Mouse (Mus musculus) stomach, embryonic 16.5 days (tissue): ENCODE data around the gene Ptprs. TPM values are rescaled to one million over a fixed set of nuclear protein-coding genes. Genes with fewer than 3 reads are reported as not detected.

Experiments
- ATAC-seq: fragments of 200-750 bp; cut with Nextera tagmentation; 2 replicates; pipeline ENCODE4 v1.8.0; 2017; ENCODE audit warnings: moderate number of reproducible peaks, moderate TSS enrichment; ENCODE audit not compliant: insufficient read depth, low FRiP score
- H3K27ac ChIP-seq: fragments of 300-500 bp; sonication (generic); 2 replicates; pipeline ENCODE4 v1.5.1; 2014; ENCODE audit warnings: low read length
- H3K27me3 ChIP-seq: fragments of 300-500 bp; sonication (generic); 2 replicates; pipeline ENCODE4 v1.6.1; 2014; ENCODE audit warnings: low read length, control low read depth, mixed read lengths; ENCODE audit not compliant: control insufficient read depth, insufficient read depth
- H3K36me3 ChIP-seq: fragments of 300-500 bp; sonication (generic); 2 replicates; pipeline ENCODE4 v1.6.1; 2014; ENCODE audit warnings: low read length; ENCODE audit not compliant: control insufficient read depth, insufficient read depth
- H3K4me1 ChIP-seq: fragments of 300-500 bp; sonication (generic); 2 replicates; pipeline ENCODE4 v1.6.1; 2014; ENCODE audit warnings: low read length, control low read depth, mixed read lengths; ENCODE audit not compliant: control insufficient read depth, insufficient read depth
- H3K4me2 ChIP-seq: fragments of 300-500 bp; sonication (generic); 2 replicates; pipeline ENCODE4 v1.6.1; 2014; ENCODE audit warnings: low read depth, low read length, mixed read lengths
- H3K4me3 ChIP-seq: fragments of 300-500 bp; sonication (generic); replicated peaks from 2 replicates; pipeline ENCODE4 v1.5.1; 2014; ENCODE audit warnings: mild to moderate bottlenecking, low read length
- H3K9ac ChIP-seq: fragments of 300-500 bp; sonication (generic); 2 replicates; pipeline ENCODE4 v1.6.1; 2014; ENCODE audit warnings: low read length
- H3K9me3 ChIP-seq: fragments of 300-500 bp; sonication (generic); replicated peaks from 2 replicates; pipeline ENCODE4 v1.6.1; 2016; ENCODE audit warnings: low read length, control low read depth; ENCODE audit not compliant: control insufficient read depth
- WGBS: fragments of 180-500 bp; shearing (Covaris S2); extraction: QIAGEN DNeasy Blood & Tissue Kit; methylation state at CpG from one replicate; pipeline ENCODE4 v1.1.7; 2014; 5-methylcytosine and 5-hydroxymethylcytosine counted together
- polyA plus RNA-seq: library from polyadenylated mRNA; unstranded; fragments of >200 nt; fragmentation: Nextera tagmentation; extraction: Ambion mirVana; gene quantifications from 2 replicates; pipeline ENCODE4 v1.2.1, GENCODE M21; 2015

Ptprs gene
- polyA plus RNA-seq, 1 experiment from 2014 or later, result 61.9 TPM

DNA sequence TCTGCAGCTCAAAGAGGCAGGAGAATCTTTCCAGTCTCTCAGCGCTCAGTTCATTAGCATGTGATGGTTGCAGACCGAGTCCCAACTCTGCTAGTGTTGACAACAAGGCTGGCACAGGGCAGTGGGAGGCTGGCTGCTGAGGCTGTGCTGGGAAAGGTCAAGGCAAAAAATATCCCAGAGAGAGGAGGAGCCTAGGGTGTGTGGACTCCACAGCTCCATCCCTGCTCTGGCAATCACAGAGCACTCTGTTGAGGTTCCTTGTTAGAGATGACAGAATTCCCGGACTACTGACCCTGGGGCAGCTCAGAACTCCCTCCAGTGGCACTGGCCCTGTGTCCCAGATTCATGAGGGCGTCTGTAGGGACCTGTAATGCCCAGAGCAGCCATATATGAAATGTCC lies 23.0 kb downstream of the Ptprs start:
- ATAC-seq, result no peak
- Histone ChIP-seq H3K9me3 (no peaks in the 10 kb centered on the region), H3K27ac (no peak overlapping the region), H3K27me3 (no peaks in the 10 kb centered on the region), H3K36me3 (peaks cover 16% of the 10 kb centered on the region; the same call in 1 of the 2 replicates), H3K9ac (no peak overlapping the region), H3K4me3 (no peak overlapping the region), H3K4me2 (no peak overlapping the region), H3K4me1 (no peaks in the 10 kb centered on the region)
- 80% methylated on average over 4 of the region's 4 CpGs for WGBS

DNA sequence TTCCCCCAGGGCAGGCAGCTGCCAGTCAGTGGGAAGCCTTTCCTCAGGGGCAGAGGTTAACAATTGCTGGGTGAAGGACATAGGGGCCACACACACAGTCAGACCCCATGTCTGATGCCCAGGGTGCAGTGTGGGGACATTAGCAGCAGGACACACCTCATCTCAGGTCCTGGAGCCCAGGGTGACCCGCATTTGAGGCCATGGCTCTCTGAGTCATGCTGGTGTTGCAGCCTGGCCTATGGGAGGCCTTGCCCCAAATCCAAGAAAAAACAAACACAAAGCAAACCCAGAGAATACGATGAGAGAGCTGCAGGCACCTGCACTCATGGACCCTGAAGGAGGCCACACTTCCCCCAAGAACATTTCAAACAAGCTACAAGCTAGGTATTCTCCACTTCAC lies 28.6 kb downstream of the Ptprs start:
- no peak overlapping the region for H3K4me3 ChIP-seq
- 70% methylated on average over 2 of the region's 2 CpGs for WGBS
- ATAC-seq, result no peak
- no peak overlapping the region for H3K4me2 ChIP-seq
- H3K9me3 ChIP-seq, result no peaks in the 10 kb centered on the region
- H3K27me3 ChIP-seq, result no peaks in the 10 kb centered on the region
- H3K27ac ChIP-seq, result no peak overlapping the region
- peaks cover 23% of the 10 kb centered on the region for H3K36me3 ChIP-seq
- H3K4me1 ChIP-seq, result no peaks in the 10 kb centered on the region
- H3K9ac ChIP-seq, result no peak overlapping the region

GRCm38 (mm10) chr17:56445397-56445796 lies 30.9 kb downstream of the Ptprs start:
- H3K4me3 ChIP-seq, result no peak overlapping the region
- no peaks in the 10 kb centered on the region for H3K27me3 ChIP-seq
- peaks cover 16% of the 10 kb centered on the region for H3K36me3 ChIP-seq
- H3K27ac ChIP-seq, result no peak overlapping the region
- H3K4me1 ChIP-seq, result no peaks in the 10 kb centered on the region
- no peaks in the 10 kb centered on the region for H3K9me3 ChIP-seq
- WGBS, result 73% methylated on average over 14 of the region's 14 CpGs
- no peak overlapping the region for H3K9ac ChIP-seq
- no peak for ATAC-seq
- H3K4me2 ChIP-seq, result no peak overlapping the region

- H3K4me3 ChIP-seq, result no peak overlapping the region
- H3K9ac ChIP-seq, result no peak overlapping the region
- no peak overlapping the region for H3K4me2 ChIP-seq
- H3K4me1 ChIP-seq, result no peaks in the 10 kb centered on the region
- H3K36me3 ChIP-seq, result peaks cover 11% of the 10 kb centered on the region
- H3K9me3 ChIP-seq, result no peaks in the 10 kb centered on the region
- no peak for ATAC-seq
- no peak overlapping the region for H3K27ac ChIP-seq
- no peaks in the 10 kb centered on the region for H3K27me3 ChIP-seq
- WGBS, result 82% methylated on average over 3 of the region's 3 CpGs
Observed at GRCm38 (mm10) chr17:56444771-56445170, 31.5 kb downstream of the Ptprs start.

- H3K27ac ChIP-seq, result no peak overlapping the region
- 75% methylated on average over 5 of the region's 5 CpGs for WGBS
- no peak for ATAC-seq
- no peaks in the 10 kb centered on the region for H3K9me3 ChIP-seq
- H3K36me3 ChIP-seq, result peaks cover 11% of the 10 kb centered on the region
- no peak overlapping the region for H3K4me3 ChIP-seq
- no peak overlapping the region for H3K4me2 ChIP-seq
- H3K27me3 ChIP-seq, result no peaks in the 10 kb centered on the region
- no peak overlapping the region for H3K9ac ChIP-seq
- H3K4me1 ChIP-seq, result no peaks in the 10 kb centered on the region
Observed at GRCm38 (mm10) chr17:56443341-56443795, 32.9 kb downstream of the Ptprs start.

DNA sequence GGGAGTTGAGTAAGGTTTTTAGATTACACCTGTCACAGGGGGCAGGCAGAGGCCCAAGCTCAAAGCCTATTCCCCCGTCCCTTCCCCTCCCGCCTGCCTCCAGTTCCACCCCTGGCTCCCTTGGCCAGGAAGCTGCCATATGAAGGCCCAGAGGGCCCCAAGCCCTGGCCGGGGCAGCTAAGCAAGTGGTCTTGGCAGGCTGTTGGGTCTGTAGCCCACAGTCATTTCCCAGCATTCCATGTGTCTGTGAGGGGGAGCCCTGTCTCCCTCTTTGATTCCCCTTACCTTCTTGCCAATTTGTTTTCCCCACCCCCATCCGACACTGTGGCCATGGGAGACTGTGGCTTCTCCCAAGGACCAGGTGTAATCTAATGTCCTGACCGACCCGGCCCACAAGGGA lies 34.0 kb downstream of the Ptprs start:
- ATAC-seq, result no peak
- WGBS, result 77% methylated on average over 6 of the region's 6 CpGs
- peaks cover 14% of the 10 kb centered on the region for H3K36me3 ChIP-seq

GRCm38 (mm10) chr17:56439731-56440460 lies 36.4 kb downstream of the Ptprs start:
- 76% methylated on average over 15 of the region's 15 CpGs for WGBS
- Histone ChIP-seq H3K27ac (no peak overlapping the region), H3K4me1 (no peaks in the 10 kb centered on the region), H3K9me3 (peaks cover 5% of the 10 kb centered on the region; the same call in 1 of the 2 replicates), H3K4me3 (no peak overlapping the region), H3K27me3 (no peaks in the 10 kb centered on the region), H3K4me2 (no peak overlapping the region), H3K9ac (no peak overlapping the region), H3K36me3 (peaks cover 18% of the 10 kb centered on the region)
- ATAC-seq, result no peak

More for the DNA sequence above, 34.0 kb downstream of the Ptprs start:
- H3K27ac ChIP-seq, result no peak overlapping the region
- no peaks in the 10 kb centered on the region for H3K27me3 ChIP-seq
- H3K9me3 ChIP-seq, result no peaks in the 10 kb centered on the region
- no peak overlapping the region for H3K4me3 ChIP-seq
- H3K4me1 ChIP-seq, result no peaks in the 10 kb centered on the region
- no peak overlapping the region for H3K9ac ChIP-seq
- H3K4me2 ChIP-seq, result no peak overlapping the region

DNA sequence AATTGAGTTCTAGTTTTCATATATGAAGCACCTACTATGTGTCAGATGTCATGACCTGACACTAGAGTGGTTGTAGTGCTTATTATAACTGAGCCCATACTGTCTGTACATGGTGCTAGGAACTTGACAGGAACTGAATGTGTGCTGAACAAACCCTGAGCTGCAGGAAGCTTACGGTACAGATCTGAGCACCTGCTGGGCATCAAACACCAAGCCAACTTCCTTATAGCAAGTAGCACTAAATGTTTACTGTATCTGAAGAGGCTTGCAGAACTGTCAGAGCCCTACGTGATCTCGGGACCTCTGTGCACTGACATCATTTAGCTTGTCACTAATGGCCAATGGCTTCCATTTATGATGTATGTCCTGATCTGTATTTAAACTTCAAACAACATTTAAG lies 44.7 kb downstream of the Ptprs start:
- Histone ChIP-seq H3K9ac (no peak overlapping the region), H3K27me3 (no peaks in the 10 kb centered on the region), H3K9me3 (peaks cover under 1% of the 10 kb centered on the region; the same call in 1 of the 2 replicates), H3K4me1 (no peaks in the 10 kb centered on the region), H3K4me3 (no peak overlapping the region), H3K36me3 (peaks cover 8% of the 10 kb centered on the region), H3K27ac (no peak overlapping the region), H3K4me2 (no peak overlapping the region)
- ATAC-seq, result no peak
- 76% methylated on average over 3 of the region's 3 CpGs for WGBS

- ATAC-seq, result no peak
- Histone ChIP-seq H3K9me3 (no peaks in the 10 kb centered on the region), H3K4me2 (no peak overlapping the region), H3K9ac (no peak overlapping the region), H3K27ac (no peak overlapping the region), H3K4me1 (peaks cover 8% of the 10 kb centered on the region; the same call in 1 of the 2 replicates), H3K36me3 (peaks cover 12% of the 10 kb centered on the region), H3K4me3 (no peak overlapping the region), H3K27me3 (no peaks in the 10 kb centered on the region)
- 84% methylated on average over 25 of the region's 28 CpGs for WGBS
Observed at GRCm38 (mm10) chr17:56427857-56428256, 48.4 kb downstream of the Ptprs start.
